Mouse (Mus musculus): ENCODE measurements around the gene Dapl1. TPM values are rescaled to one million over a fixed set of nuclear protein-coding genes. Genes with fewer than 3 reads are reported as not detected.

Dapl1 gene
- polyA plus RNA-seq, 1 experiment from 2014 or later = not detected

GRCm38 (mm10) chr2:59545001-59545400 lies 60.5 kb downstream of the Dapl1 start:
- Histone ChIP-seq H3K27ac (ENCODE audit: low read depth) (no peak overlapping the region), H3K9me3 (ENCODE audit: low read length) (no peaks in the 10 kb centered on the region), H3K4me2 (ENCODE audit: low read depth, low read length) (no peak overlapping the region), H3K4me3 (ENCODE audit: low read depth, low read length) (no peak overlapping the region), H3K4me1 (ENCODE audit: insufficient read depth) (no peaks in the 10 kb centered on the region), H3K36me3 (replicated peaks; ENCODE audit: insufficient read depth, low read length) (no peaks in the 10 kb centered on the region), H3K9ac (replicated peaks) (no peak overlapping the region), H3K27me3 (ENCODE audit: insufficient read depth, low read length) (no peaks in the 10 kb centered on the region)
- TF ChIP-seq EP300 (IDR thresholded peaks at IDR 0.05; ENCODE audit: low read depth) (no peak), CTCF (IDR thresholded peaks at IDR 0.05; ENCODE audit: low read depth) (no peak)
- ATAC-seq = no peak
- WGBS (ENCODE audit: insufficient replicate concordance) = 60% methylated on average over 7 of the region's 7 CpGs
- no peak for DNase-seq

- H3K27me3 ChIP-seq (ENCODE audit: insufficient read depth, low read length) = no peaks in the 10 kb centered on the region
- no peaks in the 10 kb centered on the region for H3K4me1 ChIP-seq (ENCODE audit: insufficient read depth)
- no peaks in the 10 kb centered on the region for H3K36me3 ChIP-seq (replicated peaks; ENCODE audit: insufficient read depth, low read length)
- H3K9ac ChIP-seq (replicated peaks) = no peak overlapping the region
- no peaks in the 10 kb centered on the region for H3K9me3 ChIP-seq (ENCODE audit: low read length)
- no peak overlapping the region for H3K27ac ChIP-seq (ENCODE audit: low read depth)
- ATAC-seq = no peak
- 58% methylated on average over 8 of the region's 8 CpGs for WGBS (ENCODE audit: insufficient replicate concordance)
- DNase-seq = no peak
- H3K4me3 ChIP-seq (ENCODE audit: low read depth, low read length) = no peak overlapping the region
- TF ChIP-seq EP300 (IDR thresholded peaks at IDR 0.05; ENCODE audit: low read depth) (peak; percentile 40; the same call in 1 of the 2 replicates), CTCF (IDR thresholded peaks at IDR 0.05; ENCODE audit: low read depth) (no peak)
- H3K4me2 ChIP-seq (ENCODE audit: low read depth, low read length) = no peak overlapping the region
Observed at GRCm38 (mm10) chr2:59547369-59548099, 63.1 kb downstream of the Dapl1 start.

GRCm38 (mm10) chr2:59552784-59553183 lies 68.3 kb downstream of the Dapl1 start:
- Histone ChIP-seq H3K4me2 (ENCODE audit: low read depth, low read length) (no peak overlapping the region), H3K4me1 (ENCODE audit: insufficient read depth) (no peaks in the 10 kb centered on the region), H3K9me3 (ENCODE audit: low read length) (no peaks in the 10 kb centered on the region), H3K27me3 (ENCODE audit: insufficient read depth, low read length) (no peaks in the 10 kb centered on the region), H3K9ac (replicated peaks) (no peak overlapping the region), H3K36me3 (replicated peaks; ENCODE audit: insufficient read depth, low read length) (no peaks in the 10 kb centered on the region), H3K27ac (ENCODE audit: low read depth) (no peak overlapping the region), H3K4me3 (ENCODE audit: low read depth, low read length) (no peak overlapping the region)
- DNase-seq (no peak), ATAC-seq (no peak)
- TF ChIP-seq EP300 (IDR thresholded peaks at IDR 0.05; ENCODE audit: low read depth) = no peak
- no peak for TF ChIP-seq CTCF (IDR thresholded peaks at IDR 0.05; ENCODE audit: low read depth)
- 59% methylated on average over 1 of the region's 1 CpGs for WGBS (ENCODE audit: insufficient replicate concordance)

- ATAC-seq (no peak), DNase-seq (no peak)
- Histone ChIP-seq H3K4me3 (ENCODE audit: low read depth, low read length) (no peak overlapping the region), H3K27ac (ENCODE audit: low read depth) (no peak overlapping the region), H3K9me3 (ENCODE audit: low read length) (no peaks in the 10 kb centered on the region), H3K4me1 (ENCODE audit: insufficient read depth) (no peaks in the 10 kb centered on the region), H3K9ac (replicated peaks) (no peak overlapping the region), H3K36me3 (replicated peaks; ENCODE audit: insufficient read depth, low read length) (no peaks in the 10 kb centered on the region), H3K27me3 (ENCODE audit: insufficient read depth, low read length) (no peaks in the 10 kb centered on the region), H3K4me2 (ENCODE audit: low read depth, low read length) (no peak overlapping the region)
- 74% methylated on average over 2 of the region's 2 CpGs for WGBS (ENCODE audit: insufficient replicate concordance)
- TF ChIP-seq CTCF (IDR thresholded peaks at IDR 0.05; ENCODE audit: low read depth) (no peak), EP300 (IDR thresholded peaks at IDR 0.05; ENCODE audit: low read depth) (no peak)
Observed at GRCm38 (mm10) chr2:59554373-59554940, 70.0 kb downstream of the Dapl1 start.

Other genes starting within 250 kb of the Dapl1 start
- gene Tanc1, start 127.4 kb downstream of the Dapl1 start, polyA plus RNA-seq (2015; fragmentation: Nextera tagmentation; extraction: Ambion mirVana) = 1.7 and 2.4 TPM in 2 replicates

Data from liver, postnatal 0 days (tissue).